Mouse (Mus musculus) embryonic facial prominence, embryonic 14.5 days (tissue): ENCODE results near the gene Mrps6. TPM values are rescaled to one million over a fixed set of nuclear protein-coding genes. Genes with fewer than 3 reads are reported as not detected.
A peak's percentile ranks its signal among the peaks of the same experiment; 100 is the strongest.

Experiments
- ATAC-seq: fragments of 200-750 bp; cut with Nextera tagmentation; 2 replicates; pipeline ENCODE4 v1.8.0; 2017; ENCODE audit warnings: low read depth, moderate number of reproducible peaks, moderate TSS enrichment
- DNase-seq: peaks from one replicate; pipeline ENCODE4 v3.0.0-alpha.2; 2015; ENCODE audit warnings: low spot score
- H3K27ac ChIP-seq: fragments of 300-500 bp; sonication (generic); replicated peaks from 2 replicates; pipeline ENCODE4 v1.5.1; 2014; ENCODE audit warnings: low read depth, mild to moderate bottlenecking, low read length, moderate library complexity
- H3K27me3 ChIP-seq: fragments of 300-500 bp; sonication (generic); replicated peaks from 2 replicates; pipeline ENCODE4 v1.6.1; 2014; ENCODE audit warnings: low read length; ENCODE audit not compliant: control insufficient read depth, insufficient read depth
- H3K36me3 ChIP-seq: fragments of 300-500 bp; sonication (generic); 2 replicates; pipeline ENCODE4 v1.6.1; 2014; ENCODE audit warnings: low read length, mixed read lengths; ENCODE audit not compliant: control insufficient read depth, insufficient read depth
- H3K4me1 ChIP-seq: fragments of 300-500 bp; sonication (generic); 2 replicates; pipeline ENCODE4 v1.6.1; 2014; ENCODE audit warnings: antibody characterized with exemption, low read length; ENCODE audit not compliant: control insufficient read depth, insufficient read depth
- H3K4me2 ChIP-seq: fragments of 300-500 bp; sonication (generic); 2 replicates; pipeline ENCODE4 v1.6.1; 2014; ENCODE audit warnings: low read depth, mild to moderate bottlenecking, low read length, moderate library complexity, mixed read lengths
- H3K4me3 ChIP-seq: fragments of 300-500 bp; sonication (generic); 2 replicates; pipeline ENCODE4 v1.5.1; 2014; ENCODE audit warnings: low read depth, mild to moderate bottlenecking, low read length
- H3K9ac ChIP-seq: fragments of 300-500 bp; sonication (generic); 2 replicates; pipeline ENCODE4 v1.6.1; 2014; ENCODE audit warnings: low read depth, mild to moderate bottlenecking, low read length, moderate library complexity, mixed read lengths
- H3K9me3 ChIP-seq: fragments of 300-500 bp; sonication (generic); 2 replicates; pipeline ENCODE4 v1.6.1; 2016; ENCODE audit warnings: low read length; ENCODE audit not compliant: control insufficient read depth
- WGBS: fragments of 180-500 bp; shearing (Covaris S2); extraction: QIAGEN DNeasy Blood & Tissue Kit; methylation state at CpG from one replicate; pipeline ENCODE4 v1.1.7; 2014; 5-methylcytosine and 5-hydroxymethylcytosine counted together
- polyA plus RNA-seq: library from polyadenylated mRNA; unstranded; fragments of >200 nt; fragmentation: Nextera tagmentation; extraction: Ambion mirVana; gene quantifications from 2 replicates; pipeline ENCODE4 v1.2.1, GENCODE M21; 2014

Mrps6 gene
- polyA plus RNA-seq, 1 experiment from 2014 or later, result 113 TPM

DNA sequence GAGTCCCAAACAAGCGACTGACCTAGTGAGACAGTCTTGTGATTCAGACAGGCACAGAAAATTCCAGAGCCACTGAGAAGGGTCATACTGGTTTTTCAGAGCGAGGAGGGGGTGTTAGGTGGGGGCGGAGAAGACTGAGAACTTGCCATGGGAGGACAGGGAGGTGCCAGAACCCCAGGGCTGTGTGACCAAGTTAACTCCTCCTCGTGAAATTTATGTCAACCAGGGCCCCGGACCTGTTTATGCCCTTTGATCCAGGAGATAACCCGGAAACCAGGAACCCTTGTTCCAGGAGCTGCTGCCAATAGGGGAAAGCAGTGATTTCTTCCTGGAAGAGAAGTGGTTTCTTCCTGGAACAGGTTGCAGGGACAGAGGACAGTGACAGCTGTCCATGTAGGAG is 101.0 kb downstream of the Mrps6 start:
- Histone ChIP-seq H3K4me1 (peaks cover 14% of the 10 kb centered on the region; the same call in 1 of the 2 replicates), H3K9ac (peak overlapping the region; percentile 66), H3K27ac (peak overlapping the region; percentile 68; the same call in 1 of the 2 replicates), H3K4me3 (peak overlapping the region; percentile 49), H3K27me3 (no peaks in the 10 kb centered on the region), H3K9me3 (no peaks in the 10 kb centered on the region), H3K4me2 (peak overlapping the region; percentile 94), H3K36me3 (no peaks in the 10 kb centered on the region)
- no peak for ATAC-seq
- no peak for DNase-seq
- WGBS, result 38% methylated on average over 6 of the region's 6 CpGs

Other genes starting within 250 kb of the Mrps6 start
- 0.31 and 0.86 TPM in 2 replicates for gene Gm49711, start within 50 bp of the Mrps6 start, polyA plus RNA-seq
- 11.7 and 12.1 TPM in 2 replicates for gene Slc5a3, start 52 bp downstream of the Mrps6 start, polyA plus RNA-seq
- 0.12 and 2.3 TPM in 2 replicates for gene Kcne2, start 234.1 kb downstream of the Mrps6 start, polyA plus RNA-seq
- 131 and 155 TPM in 2 replicates for gene Smim11, start 243.0 kb downstream of the Mrps6 start, polyA plus RNA-seq